ENCODE assay signal across 6 mouse cellular contexts in the genomic region with DNA sequence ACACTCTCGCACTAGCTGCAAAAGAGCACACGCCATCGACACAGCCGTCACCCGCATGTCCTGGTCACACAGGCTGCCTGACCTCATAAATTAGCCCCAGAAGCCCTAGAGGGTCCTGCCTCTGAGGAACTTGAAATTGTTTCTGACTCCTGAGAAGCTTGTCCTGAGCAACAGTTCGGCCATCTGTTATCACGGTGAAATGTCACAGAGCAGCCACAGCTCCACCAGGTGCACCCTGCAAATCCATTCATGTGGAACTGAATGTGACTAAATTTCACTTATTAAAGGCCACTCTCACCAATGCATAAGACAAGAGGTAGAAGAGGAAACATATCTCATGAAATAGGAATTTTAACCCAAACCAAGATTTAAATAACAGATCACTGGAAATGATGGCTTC.
"Had no signal": no experiment of that assay in that cellular context is flagged by ENCODE, and none has a peak within 500 bp of the region (broad histone marks: within the 10 kb centered on the region; RNA-seq: fewer than 3 reads in every experiment).

No protein-coding gene starts in this region.

- DNase-seq: lung, postnatal 14 days; right cerebral cortex, postnatal 14 days; thymus, adult 2 months; thymus, postnatal 25 days; thymus, postnatal 4 days had no signal

- ATAC-seq: midbrain, embryonic 13.5 days had no signal
